Mouse (Mus musculus) lung, postnatal 4 days (tissue): ENCODE measurements at regions not wholly inside any gene's neighbourhood (a gene's known extent, or its start where the extent isn't known, plus 50 kb on each side); places are given as distances from the start of the nearest gene placed in this dataset.

ENCODE experiments used
- DNase-seq, 2 experiments: peaks; one replicate each; pipeline ENCODE4 v3.0.0; 2021

DNA sequence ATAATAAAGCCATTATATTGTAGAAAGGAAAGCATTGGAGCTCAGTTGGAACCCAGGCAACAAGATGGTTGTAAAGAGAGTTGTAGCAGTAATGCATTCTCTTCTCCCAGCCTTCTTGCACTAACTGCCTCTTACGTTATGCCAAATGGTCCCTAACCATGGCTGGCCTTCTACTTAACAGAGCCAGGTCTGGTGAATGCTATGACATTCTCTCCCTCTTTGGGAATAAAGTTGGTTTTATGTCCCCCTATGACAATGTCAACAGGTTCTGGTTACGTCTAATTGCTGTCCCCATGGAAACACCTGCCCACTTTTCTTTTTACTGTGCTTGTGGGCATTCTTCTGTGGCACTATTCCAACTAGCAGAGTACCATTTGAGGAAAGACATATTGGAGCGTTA, 126.4 kb upstream of the Npvf start:
- no peak for DNase-seq

DNA sequence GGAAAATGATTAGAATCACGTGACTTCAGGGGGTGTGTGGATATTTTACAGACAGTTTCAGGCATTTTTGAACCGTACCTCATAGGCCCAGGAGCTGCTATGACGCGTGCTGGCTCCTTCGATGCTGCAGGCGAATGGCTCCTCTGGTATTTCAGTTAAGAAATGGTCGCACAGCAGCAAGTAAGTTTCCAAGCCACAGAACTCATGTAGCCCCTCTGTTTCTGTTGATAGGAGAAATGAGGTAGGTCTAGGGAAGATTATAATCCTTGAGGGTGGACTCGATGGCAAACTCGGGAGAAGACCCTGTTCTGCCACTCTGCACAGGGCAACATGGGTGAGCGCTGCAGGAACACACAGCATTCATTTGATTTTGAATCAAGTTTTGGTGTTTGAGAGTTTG, 127.0 kb upstream of the Npvf start:
- no peak for DNase-seq

DNA sequence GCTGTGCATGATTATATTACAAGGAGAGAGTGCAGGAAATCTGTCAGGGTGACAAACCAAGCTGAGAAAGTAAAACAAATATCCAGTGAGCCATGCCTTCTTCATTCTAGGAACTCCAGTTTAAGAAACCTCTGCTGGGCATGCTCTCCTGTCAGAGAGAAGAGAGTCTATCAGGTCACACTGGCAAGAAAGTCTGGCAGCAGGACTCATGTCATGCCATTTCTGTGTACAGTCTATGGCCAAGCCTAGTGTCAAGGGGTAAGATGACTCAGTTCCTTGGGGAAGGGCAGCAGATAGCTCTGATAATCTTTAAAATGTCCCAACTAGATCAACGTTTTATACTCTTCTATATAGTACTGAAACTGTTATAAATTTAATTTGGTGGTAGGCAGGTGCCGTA, 128.0 kb upstream of the Npvf start:
- DNase-seq, result no peak

DNA sequence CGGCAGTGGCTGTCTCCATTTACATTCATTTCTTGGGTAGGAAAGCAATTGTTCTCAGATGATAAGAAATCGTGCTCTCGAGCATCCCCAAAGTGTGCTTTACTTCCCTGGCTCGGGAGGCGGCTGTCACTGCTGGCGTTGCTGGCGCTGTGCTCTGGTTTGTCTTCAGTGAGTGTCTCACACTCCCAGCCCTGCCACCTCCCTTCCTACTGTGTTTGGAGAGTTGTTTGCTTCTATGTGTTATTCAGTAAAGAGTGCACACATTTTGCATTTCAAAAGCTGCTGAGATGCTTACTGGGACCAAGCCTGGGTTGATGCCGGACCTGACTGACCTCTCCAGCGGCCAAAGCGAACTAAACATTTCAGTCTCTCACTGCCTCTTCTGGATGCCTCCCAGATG, 129.3 kb upstream of the Npvf start:
- no peak for DNase-seq

DNA sequence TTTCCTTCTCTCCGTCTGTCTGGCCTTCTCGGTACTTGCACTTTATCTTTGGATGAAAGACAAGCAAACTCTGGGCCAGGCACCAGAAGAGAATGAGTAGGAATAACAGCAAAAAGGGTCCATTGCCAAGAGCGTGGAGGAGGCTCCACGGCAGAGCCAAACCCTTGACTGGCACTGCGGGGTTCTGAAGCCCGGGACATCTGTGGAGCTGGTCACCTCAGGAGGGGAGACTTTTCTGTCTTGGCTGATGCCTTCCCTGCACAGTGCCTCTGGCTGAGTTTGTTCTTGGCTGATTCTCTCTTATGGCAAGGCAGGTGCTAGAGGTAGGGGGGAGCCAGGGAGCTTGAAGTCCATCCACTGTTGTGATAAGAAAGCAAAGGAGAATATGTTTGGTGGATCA, 130.1 kb upstream of the Npvf start:
- DNase-seq, result no peak

DNA sequence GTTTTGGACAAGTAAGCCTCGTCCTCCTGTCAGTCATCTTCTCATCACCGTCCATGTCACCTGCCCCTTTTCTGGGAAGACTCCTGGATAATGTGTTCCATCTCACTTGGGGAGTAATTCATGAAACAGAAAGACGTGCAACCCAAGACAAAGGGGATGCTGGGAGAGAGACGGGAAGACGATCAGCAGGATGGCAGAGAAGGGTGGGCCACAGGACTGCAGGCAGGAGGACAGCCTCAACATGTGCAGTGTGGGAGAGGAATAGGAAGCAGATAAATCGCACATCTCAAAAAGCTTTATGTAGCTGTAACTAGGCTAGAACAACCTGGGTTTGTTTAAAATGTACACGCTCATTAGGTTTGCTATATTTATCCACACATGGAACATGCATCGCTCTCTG, 133.4 kb upstream of the Npvf start:
- no peak for DNase-seq

DNA sequence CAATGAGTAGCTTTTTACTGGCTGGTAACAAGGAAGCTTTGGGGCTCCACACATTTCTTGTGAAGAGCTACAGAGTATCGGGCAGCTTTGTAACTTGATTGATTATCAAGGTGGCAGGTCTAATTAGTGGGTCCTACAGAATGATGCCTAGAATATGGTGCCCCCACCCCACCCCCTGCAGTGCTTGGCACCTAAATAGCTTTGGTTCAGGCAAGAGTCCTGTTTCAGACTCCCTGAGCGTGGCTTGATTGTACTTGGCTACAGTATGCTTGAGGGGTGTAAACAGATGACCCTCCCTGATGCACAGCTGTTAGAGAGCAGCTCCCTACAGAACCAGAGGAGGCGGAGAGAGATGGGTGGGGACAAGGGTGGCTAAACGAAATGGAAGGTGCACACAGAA, 145.7 kb upstream of the Npvf start:
- DNase-seq, result no peak

DNA sequence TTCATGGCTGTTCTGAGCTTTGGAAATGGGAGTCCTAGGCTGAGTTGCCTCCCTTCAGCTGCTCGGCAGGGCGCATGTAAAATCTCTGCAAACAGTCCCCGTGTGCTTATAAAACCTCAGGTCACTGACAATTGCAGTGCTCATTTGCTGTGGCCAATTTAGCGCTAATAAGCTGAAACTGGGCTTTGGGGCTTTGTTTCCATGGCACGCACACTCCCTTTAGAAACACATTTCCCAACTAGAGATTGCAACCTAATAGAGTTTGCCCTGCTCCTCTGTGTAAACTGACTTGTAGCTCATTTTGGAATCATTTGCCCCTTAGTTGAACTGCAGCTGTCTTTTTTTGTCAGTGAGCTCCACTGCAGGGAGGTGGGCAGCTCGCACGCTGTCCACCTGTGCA, 148.7 kb upstream of the Npvf start:
- DNase-seq, result no peak

DNA sequence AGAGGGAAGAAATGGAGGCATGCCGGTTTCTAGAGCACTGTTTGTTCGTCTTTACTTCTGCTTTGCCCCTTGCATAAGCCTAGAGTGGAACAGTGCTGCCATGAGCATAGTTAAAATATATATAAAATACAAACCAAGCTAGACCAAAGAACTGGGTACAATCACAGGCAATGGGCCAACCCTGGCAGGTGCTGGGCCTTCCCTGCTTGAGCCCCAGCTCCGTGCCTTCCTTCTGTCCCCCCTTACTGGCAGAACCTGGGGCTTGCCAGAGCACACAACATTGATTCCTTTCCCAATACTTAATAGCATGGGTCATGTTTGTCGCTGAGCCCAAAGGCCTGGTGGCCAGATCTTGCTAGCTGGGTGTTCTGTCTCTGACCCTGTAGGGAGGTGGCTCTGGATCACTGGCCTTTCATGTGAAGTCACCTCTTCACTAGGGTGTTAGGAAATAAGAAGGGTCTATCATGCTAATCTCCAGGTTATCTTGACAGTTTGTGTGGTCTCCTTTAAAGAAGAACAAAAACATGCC, 150.3 kb upstream of the Npvf start:
- no peak for DNase-seq

DNA sequence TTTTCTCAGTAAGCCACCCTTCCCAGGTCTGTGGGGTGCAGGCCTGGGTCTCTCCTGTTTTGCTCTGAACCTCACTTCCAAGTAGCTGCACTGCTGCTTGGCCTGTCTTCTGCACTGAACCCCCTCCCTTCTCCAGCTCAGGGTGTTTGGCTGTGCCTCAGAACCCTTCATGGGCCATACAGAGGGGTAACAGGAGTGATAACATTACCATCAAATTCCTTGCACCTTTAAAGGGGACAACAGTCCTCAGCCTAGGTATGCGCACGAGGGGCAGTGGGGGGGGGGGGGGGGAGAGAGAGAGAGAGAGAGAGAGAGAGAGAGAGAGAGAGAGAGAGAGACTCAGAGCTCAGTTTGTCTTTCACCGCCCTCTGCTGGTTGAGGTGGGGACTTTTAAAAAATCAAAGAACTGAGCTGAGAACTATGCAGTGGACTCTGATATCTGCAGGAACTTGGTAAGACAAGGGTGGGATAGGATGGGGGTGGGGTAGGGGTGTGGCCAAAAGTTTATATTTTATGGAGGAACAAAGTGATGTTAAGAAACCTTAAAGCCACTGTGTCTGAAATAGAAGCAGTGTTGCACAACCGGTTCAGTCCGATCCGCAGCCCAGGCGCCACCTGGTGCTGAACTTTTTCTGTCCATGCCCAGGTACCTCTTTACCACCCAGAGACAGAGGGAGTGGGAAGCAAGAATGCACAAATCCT, 152.3 kb upstream of the Npvf start:
- DNase-seq, result peak; percentile 46 to 68

DNA sequence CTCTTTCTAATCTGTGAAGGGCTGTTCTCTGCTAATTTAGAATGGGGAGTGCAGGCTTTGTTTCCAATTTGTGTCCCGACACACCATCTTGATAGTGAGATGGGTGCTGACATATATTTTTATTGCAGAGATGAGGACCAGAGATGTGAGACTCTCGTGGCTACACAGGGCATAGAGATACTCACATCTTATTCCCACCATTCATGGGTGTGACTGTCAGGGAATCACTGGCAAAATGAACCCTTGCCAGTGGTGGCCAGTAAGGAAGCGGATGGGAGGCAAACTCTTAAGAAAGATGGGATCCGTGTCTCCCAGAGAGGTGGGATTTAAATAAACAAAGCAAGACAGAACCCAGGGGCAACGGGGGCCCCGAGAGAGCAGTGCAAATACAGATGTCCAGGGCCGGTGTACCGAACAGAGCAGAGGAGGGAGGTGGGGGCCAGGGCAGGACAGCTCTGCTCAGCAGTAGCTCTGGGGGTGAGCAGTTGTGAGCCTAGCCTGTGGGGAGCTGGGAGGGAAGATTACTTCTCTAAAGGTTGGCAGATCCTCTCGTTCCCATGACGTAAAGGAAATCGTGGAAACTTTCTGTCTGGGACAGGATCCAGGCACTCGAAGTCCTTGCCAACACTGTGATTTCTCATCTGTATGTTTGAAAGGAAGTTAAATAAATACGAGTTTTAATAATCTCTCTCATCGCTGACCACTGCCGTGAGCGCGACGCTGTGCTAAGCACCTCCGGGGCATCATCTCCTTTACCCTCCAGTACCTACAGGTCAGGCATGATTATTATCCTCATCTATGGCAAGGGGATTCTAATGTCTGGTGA, 153.2 kb upstream of the Npvf start:
- peak; percentile 86 to 87 for DNase-seq

DNA sequence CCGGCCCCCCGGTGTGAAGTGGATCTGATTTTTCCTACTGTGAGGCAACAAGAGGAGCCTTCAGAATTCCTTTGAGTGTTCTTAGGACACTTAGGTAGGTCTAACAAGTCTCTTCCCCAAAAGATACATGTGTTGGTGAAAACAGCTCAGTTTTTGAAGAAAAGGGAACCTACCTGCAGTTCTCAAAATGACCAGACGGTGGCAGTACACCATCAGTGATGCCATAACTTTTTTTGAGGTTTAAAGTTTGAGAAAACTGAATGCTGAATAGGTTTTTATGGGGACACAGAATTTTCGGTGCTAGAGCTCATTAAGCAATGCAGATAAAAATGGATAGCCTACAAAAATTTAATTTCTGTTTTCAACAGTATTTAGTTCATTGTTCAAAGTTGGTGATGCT, 153.9 kb upstream of the Npvf start:
- DNase-seq, result peak in 1 of 2 experiments; percentile 84

DNA sequence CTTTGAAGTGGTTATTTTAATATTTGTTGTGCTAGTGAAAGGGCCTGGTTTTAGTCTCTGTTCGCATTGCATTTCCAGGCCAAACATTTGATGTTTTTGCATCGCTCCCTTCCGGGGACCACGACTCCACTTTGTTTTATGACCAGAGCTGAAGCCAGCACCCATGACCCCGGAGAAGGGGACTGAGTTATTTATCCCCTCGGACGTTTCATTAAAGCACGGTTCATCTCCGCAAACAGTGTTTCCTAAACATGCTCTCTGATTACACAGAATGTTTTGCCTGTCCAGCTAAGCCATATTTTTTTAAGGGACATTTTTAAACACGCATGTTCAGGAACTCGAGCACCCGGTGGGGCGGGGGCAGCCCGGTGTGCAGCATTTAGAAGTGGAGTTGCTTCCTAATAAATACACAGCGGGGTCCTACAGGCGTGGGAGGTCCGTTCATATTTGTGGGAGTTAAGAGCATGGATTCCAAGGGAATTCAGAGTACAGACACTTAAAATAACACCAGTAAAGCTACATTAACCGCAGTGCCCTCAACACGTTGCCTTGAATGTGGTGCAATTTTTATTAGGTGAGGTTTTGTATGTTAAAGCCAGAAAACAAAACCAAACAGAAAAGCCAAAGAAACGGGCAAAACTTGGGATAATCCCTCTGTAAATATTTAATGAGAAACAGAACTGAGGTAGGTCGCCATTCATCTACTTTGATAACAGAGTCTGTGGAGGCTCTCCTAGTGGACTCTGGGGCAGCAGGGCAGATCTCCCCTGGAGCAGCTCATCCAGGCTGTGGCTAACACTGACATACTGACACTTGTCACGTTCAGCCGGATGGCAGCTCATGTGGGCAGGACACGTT, 154.8 kb upstream of the Npvf start:
- no peak for DNase-seq

DNA sequence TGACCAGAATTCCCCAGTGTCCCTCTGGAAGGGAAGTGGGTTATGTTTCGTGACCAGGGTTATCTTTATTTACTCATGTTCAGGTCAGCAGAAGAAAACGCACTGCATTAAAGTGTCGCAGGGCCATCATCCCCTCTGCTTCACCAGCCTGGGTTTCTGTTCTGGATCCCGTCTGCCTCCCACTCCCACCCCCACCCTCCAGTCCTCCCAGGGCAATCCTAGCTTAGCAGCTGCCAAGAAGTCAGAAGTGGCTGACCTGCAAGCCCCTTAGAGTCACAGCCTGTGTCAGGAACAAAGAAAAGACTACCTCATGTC, 155.4 kb upstream of the Npvf start:
- DNase-seq, result no peak

DNA sequence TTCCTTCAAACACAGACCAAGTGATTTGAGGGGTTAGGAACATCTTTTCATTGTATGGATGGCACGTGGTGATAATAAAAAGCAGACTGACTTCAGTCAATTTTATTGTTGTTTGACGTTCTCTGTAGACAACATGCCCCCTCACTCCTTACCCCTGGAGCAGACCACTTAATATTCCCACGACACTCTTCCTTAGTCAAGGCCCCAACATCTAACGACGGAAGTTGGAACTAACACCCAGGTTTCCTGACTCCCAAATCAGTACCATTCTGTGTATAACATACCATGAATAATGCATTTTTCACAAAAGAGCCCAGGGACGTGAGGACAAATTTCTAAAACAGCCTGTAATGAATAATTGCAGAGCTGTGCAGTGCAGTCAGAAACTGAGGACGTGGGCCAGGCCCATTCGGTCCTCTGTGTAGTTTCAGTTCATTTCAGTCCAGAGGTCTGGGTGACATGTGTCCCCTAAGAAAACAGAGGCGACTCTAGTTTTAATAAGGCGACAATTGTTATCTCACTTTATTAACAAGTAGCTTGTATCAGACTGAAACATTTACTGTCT, 160.8 kb upstream of the Npvf start:
- no peak for DNase-seq

DNA sequence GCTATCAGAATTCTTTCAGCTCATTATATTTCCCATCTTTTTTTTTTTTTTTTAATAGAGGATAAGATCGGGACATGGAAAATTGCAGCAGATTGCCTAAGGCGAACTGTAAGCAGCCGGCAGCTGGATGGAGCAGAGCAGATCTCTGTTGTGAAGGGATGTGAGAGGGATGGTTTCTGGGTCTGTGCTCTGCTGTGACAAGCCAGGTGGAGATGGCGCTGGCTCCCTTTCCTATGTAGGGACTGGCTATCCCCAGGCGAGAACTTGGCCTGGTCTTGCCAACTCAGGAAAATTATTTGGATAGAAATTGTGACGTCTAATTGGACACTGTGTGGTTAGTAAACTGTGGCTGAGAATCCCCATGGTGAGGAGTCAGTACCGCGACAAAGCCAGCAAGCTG, 161.3 kb upstream of the Npvf start:
- no peak for DNase-seq

DNA sequence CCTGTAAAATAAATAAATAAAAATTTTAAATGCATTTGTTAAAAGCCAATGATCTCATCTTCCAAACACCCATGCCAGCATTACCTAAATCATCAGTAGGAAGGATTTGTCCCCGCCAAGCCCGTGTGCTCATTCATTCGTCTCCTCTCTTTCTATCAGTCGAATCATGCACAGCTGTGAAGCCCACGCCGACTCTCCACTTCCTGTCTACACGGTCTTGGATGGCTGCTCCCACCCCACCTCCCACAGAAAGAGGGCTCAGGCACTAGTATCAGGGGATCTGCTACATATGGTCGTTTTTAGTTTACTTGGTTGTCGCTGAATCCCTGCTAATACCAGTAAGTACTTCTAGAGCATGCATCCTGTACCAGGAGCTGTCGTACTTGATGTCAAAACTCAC, 163.2 kb upstream of the Npvf start:
- DNase-seq, result peak in 1 of 2 experiments; percentile 21

DNA sequence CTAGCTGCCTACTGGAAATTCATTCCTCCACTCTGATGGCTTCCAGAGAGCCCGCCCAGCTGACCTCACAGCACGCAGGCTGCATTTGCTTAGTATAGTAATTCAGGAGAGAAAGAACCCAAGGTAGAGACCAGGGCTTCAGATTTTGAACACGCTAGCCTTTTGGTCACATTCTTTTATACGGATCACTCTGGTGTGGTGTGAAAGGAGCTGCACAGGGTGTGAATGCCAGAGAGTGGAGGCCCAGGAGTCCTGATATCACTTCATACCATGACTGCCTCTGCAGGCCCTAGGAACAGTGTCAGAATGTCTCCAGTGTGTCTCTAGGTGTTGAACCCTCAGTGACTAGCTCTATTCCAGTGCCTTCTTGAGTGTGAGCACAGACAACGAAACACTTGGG, 164.2 kb upstream of the Npvf start:
- DNase-seq, result no peak

DNA sequence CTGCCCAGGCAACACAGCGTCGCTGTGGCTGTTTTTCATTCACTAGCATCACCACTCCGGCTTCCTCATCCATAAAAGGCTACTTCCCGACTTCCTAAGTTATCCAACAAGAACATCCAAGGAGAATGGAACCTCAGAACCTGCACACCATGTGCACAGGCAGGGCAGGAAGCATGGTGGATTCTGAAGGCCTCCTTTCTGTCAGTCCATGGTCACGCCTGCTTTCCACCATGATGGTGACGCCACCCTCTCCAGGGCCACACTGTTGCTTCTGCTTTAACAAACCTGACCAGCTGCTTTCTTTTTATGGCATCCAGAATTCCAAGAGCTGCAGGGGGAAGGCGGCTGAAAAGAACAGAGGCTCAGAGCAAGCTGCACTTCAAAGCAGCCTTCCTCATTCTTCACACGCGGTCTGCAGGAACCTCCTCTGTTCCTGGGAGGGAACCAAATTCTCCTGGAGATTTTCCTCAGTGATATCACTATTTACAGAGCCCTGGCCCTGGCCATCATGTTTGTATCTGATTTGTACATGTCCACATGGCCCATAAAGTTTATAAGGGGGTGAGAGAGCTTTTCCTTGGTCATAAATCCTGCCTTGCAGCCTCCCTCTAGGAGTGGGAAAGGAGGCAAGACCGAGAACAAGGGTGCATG, 164.8 kb upstream of the Npvf start:
- no peak for DNase-seq

DNA sequence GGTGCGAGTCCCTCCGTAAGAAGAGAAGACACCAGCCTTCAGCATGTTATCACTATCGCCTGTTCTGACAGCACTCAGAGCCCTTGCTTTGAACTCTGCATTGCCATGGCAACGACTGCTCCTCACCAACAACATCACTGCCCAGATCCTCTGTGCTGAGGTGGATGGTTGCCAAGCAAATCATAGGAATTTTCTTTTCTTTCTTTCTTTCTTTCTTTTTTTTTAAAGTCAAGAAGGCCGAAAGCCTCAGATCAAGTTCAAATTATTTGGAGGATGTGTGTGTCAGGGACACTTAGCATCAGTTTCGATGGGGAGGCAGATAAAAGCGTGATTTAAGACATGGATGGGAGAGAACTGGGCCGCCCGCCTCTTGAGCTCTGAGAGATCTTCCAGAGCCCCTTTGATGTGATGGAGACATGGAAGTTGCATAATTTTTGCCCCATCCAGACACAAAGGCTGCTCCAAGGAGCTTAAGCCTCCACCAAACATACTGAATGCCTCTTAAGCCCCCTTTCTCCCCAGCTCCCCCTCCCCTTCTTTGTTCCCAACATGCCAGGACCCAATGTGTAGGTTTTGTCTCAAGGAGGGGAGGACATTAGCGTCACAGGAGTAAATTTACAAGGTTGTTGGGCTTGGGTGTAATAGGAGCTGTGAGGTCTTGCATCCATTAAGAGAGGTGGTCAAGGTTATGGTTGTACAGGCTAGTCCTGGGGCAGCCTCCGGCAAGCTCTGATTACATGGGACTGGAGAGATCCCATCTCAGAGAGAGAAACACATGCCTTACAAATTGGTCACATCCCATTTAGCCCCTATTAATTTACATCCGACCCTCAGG, 167.4 kb upstream of the Npvf start:
- DNase-seq, result peak; percentile 33 to 61

DNA sequence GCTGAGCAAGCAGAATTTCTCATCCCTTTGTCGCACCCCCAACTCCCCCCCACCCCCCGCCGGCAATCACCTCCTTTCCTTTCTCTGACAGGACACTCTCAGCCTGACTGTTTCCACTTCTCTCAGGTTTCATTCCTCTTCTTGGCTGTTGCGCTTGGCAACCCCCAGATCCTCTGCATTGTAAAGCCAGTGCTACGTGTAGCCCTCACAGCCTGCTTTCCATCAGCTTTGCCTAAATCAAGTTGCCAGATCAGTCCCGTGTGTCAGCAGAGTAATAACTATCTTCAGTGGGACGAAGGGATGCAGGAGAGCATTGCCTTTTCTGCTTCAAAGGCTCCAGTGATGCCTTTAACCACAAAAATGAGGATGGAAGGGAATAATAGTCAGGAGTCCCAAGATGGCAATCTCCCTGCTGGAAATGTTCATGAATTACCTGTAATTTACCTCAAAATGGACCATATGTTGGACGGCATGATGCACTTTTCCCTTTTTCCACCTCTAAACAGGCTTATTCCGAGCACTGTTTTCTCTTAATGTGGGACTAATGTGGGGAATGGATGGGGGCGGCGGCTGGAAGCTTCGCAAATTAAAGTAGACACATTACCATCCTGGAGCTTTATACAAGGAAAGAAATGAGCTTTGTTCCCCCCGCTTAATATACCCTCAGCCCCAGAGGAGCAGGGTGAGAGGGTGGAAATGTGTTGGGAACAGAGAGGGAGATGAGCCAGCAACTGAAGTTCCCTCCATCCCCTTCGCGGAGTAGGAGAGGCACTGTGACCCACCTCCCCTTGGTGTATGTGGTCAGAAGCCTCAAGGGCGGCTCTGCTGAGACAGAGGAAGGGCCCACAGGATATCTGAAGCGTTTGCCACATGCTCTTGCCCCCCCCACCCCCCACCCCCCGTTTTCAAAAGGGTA, 168.3 kb upstream of the Npvf start:
- no peak for DNase-seq
